Mouse (Mus musculus) testis, adult 2 months (tissue): ENCODE results near the gene Zdhhc25.

ENCODE experiments used
- CTCF ChIP-seq: fragments of 200-500 bp; IDR thresholded peaks from 2 replicates; pipeline ENCODE4 v1.5.1; 2012; ENCODE audit warnings: low read depth, mild to moderate bottlenecking, inconsistent platforms, low read length, moderate library complexity; ENCODE audit not compliant: control insufficient read depth, insufficient read depth, insufficient replicate concordance
- POLR2A ChIP-seq: fragments of 200-500 bp; IDR thresholded peaks from 2 replicates; pipeline ENCODE4 v1.6.1; 2012; ENCODE audit warnings: low read depth, mild to moderate bottlenecking, inconsistent platforms, low read length, moderate library complexity; ENCODE audit not compliant: control insufficient read depth

DNA sequence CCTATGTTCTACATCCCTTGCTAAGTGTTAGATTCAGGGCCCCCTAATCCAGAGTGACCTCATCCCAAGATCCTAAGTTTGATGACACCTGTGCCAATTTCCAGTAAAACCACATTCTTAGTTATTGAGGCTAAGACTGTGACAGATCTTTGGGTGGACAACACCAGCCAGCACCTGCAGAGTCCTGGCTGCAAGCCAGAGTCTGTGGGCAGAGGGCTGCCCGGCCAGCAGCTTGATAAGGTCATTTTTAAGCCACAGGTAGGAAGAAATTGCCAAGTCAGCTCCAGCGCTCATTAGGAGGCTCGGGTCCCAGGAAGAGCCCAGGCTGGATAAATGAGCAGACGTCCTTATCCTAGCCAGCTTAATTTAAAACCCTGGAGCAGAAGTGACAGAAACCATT lies 34.3 kb upstream of the Zdhhc25 start:
- TF ChIP-seq CTCF: no peak
- TF ChIP-seq POLR2A: no peak
